Mouse (Mus musculus) liver, postnatal 0 days (tissue): ENCODE results near the gene Ubash3a.

Source experiments
- CTCF ChIP-seq: sonication (generic); IDR thresholded peaks from 2 replicates; pipeline ENCODE4 v1.5.1; 2016; ENCODE audit warnings: antibody characterized with exemption, low read depth
- EP300 ChIP-seq: IDR thresholded peaks from 2 replicates; pipeline ENCODE4 v1.6.1; 2016; ENCODE audit warnings: antibody characterized with exemption, low read depth, mild to moderate bottlenecking

DNA sequence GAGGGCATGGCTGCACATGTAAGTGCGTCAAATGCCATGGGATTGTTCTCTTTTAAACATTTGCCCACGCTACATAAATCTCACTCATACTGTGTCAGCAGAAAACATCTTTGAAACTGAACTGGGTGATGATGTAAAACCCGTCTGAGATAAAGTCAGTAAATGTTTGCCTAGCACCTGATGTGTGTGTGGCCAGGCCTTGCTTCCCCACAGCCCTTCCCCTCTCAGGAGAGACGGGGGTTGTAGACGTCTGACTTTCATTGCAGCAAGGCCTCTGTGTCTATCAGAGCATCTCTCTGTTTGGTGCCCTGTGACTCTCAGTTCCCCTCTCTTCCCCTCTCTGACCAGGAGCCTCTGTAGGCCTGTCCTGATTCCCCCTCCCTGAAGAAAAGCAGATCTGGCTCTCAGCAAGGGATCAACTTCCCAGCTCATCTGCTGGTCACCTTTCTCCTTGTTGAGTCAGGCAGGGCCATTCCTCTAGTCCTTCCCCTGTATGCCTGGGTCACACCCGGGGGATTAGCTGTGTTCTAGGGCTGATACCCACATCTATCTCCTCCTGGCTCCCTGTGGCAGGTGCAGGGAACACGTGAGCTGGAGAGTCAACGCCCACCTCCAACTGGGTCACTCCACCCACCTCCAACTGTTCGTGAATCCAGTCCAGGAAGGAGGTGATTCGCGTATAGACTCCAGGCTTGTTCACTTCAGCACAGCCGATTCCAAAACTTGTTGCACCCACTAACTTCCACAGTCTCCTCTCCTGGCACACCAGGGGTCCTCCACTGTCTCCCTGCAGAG is 24.3 kb upstream of the Ubash3a start:
- TF ChIP-seq CTCF = no peak
- TF ChIP-seq EP300 = no peak
